16 mouse cellular contexts compared by ENCODE assay signal in the genomic region with DNA sequence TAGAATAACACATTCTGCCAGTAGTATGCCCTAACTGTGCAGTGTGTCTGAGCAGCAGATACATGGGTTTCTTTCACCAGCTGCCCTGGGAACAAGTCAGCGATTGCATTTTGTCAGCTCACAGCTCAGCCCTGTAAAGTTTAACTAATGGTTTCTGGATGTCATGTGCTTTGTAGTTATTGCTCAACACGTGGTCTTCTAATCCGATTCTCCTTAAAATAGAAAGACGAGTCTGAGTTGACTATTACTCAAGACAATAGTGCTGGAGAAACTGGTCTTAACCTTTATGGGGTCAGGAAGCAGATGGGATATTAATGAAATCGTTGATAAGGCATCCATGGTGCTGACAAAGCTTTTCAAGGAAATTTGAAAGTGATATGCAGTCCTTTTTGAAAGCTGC. TPM values are rescaled to one million over a fixed set of nuclear protein-coding genes. Genes with fewer than 3 reads are reported as not detected.
DNase-seq lines count a peak whose midpoint lies in the region; ATAC-seq and TF ChIP-seq lines count a peak whose summit lies in the region.
"Had no signal": no experiment of that assay in that cellular context is flagged by ENCODE, and none has a peak within 500 bp of the region (broad histone marks: within the 10 kb centered on the region; RNA-seq: fewer than 3 reads in every experiment).

No protein-coding gene starts in this region.

- 0 out of 2 replicates have a peak, but pooled peaks cover 2% of the 10 kb centered on the region for H3K79me2 ChIP-seq in heart, adult 2 months (replicated peaks; ENCODE audit: control insufficient read depth, insufficient read depth, low read length)
- H3K79me2 ChIP-seq in liver, adult 2 months (ENCODE audit: control insufficient read depth, insufficient read depth, low read length), result peaks cover 17% of the 10 kb centered on the region; the same call in 1 of the 2 replicates
- peaks cover 65% of the 10 kb centered on the region for H3K79me2 ChIP-seq in macrophage (ENCODE audit: inconsistent target)

- no peaks in the 10 kb centered on the region; the same call in 1 of the 2 replicates for H3K36me3 ChIP-seq in heart, adult 2 months (ENCODE audit: control insufficient read depth, insufficient read depth, low read length)
- H3K36me3 ChIP-seq in heart, embryonic 12.5 days, result no peaks in the 10 kb centered on the region
- no peaks in the 10 kb centered on the region for H3K36me3 ChIP-seq in liver, adult 2 months (ENCODE audit: control insufficient read depth, insufficient read depth, low read length)
- H3K36me3 ChIP-seq in liver, embryonic 13.5 days, result peaks cover 9% of the 10 kb centered on the region; the same call in 1 of the 2 replicates
- H3K36me3 ChIP-seq in macrophage (ENCODE audit: inconsistent target), result no peaks in the 10 kb centered on the region
- H3K36me3 ChIP-seq: hindbrain, embryonic 12.5 days had no signal

- no peak for ATAC-seq in heart, embryonic 12.5 days (ENCODE audit: insufficient number of reproducible peaks, low FRiP score)
- no peak for ATAC-seq in liver, embryonic 13.5 days (ENCODE audit: low read depth)
- ATAC-seq in megakaryocyte, adult 5-6 weeks (ENCODE audit: poor library complexity, severe bottlenecking), result no peak

- TF ChIP-seq EP300 in heart, adult 2 months (IDR thresholded peaks at IDR 0.05; ENCODE audit: insufficient read depth, low read depth, low read length), result no peak

- intact Hi-C loops in heart, adult 2 months (cut with DNase I), result no loop called here

- no peak overlapping the region for H3K9ac ChIP-seq in heart, adult 2 months (ENCODE audit: low read depth, low read length)
- H3K9ac ChIP-seq in heart, embryonic 12.5 days, result no peak overlapping the region
- no peak overlapping the region for H3K9ac ChIP-seq in liver, adult 2 months (ENCODE audit: low read depth, low read length)
- peak overlapping the region; percentile 95 for H3K9ac ChIP-seq in liver, embryonic 13.5 days
- H3K9ac ChIP-seq: hindbrain, embryonic 12.5 days had no signal

- H3K4me3 ChIP-seq in heart, adult 2 months, result no peak overlapping the region
- no peak overlapping the region for H3K4me3 ChIP-seq in heart, embryonic 12.5 days
- no peak overlapping the region for H3K4me3 ChIP-seq in liver, adult 2 months (ENCODE audit: insufficient read depth, low read depth, low read length)
- H3K4me3 ChIP-seq in liver, embryonic 13.5 days (replicated peaks), result peak overlapping the region; percentile 93; the same call in 1 of the 2 replicates
- H3K4me3 ChIP-seq in macrophage (ENCODE audit: inconsistent target), result no peak overlapping the region
- H3K4me3 ChIP-seq: hindbrain, embryonic 12.5 days had no signal

- H3K27ac ChIP-seq in heart, adult 2 months, result peak overlapping the region; percentile 6; the same call in 1 of the 2 replicates
- no peak overlapping the region for H3K27ac ChIP-seq in heart, embryonic 12.5 days (ENCODE audit: poor library complexity, severe bottlenecking)
- no peak overlapping the region for H3K27ac ChIP-seq in liver, adult 2 months (replicated peaks; ENCODE audit: insufficient read depth, low read depth, low read length)
- H3K27ac ChIP-seq in liver, embryonic 13.5 days, result peak overlapping the region; percentile 67
- H3K27ac ChIP-seq in macrophage, result peak overlapping the region; percentile 92
- H3K27ac ChIP-seq: hindbrain, embryonic 12.5 days had no signal

- TF ChIP-seq POLR2A in heart, adult 2 months (IDR thresholded peaks at IDR 0.05; ENCODE audit: insufficient read depth, low read depth, low read length), result no peak
- TF ChIP-seq POLR2A in liver, adult 2 months (IDR thresholded peaks at IDR 0.05; ENCODE audit: extremely low read depth, insufficient read depth, low read length), result no peak

- no peak overlapping the region for H3K4me2 ChIP-seq in heart, embryonic 12.5 days
- peak overlapping the region; percentile 89 for H3K4me2 ChIP-seq in liver, embryonic 13.5 days
- H3K4me2 ChIP-seq: hindbrain, embryonic 12.5 days; midbrain, embryonic 11.5 days had no signal

- DNase-seq in heart, adult 2 months, result no peak
- peak; percentile 85 for DNase-seq in liver, adult 2 months (ENCODE audit: extremely low read depth, low read depth, low spot score)
- no peak for DNase-seq in liver
- no peak for DNase-seq in liver, embryonic 13.5 days
- DNase-seq in frontal cortex, postnatal 36 days (ENCODE audit: low spot score in 2 of 2), result no peak
- DNase-seq: cerebellum, adult 9-11 months; gastrocnemius, postnatal 25 days; left cerebral cortex, postnatal 4 days; spleen, adult 18-20 months had no signal

- no peak for TF ChIP-seq CTCF in heart, adult 2 months (IDR thresholded peaks at IDR 0.05)
- no peak for TF ChIP-seq CTCF in liver, adult 2 months (IDR thresholded peaks at IDR 0.05; ENCODE audit: low read depth, low read length)

- no peaks in the 10 kb centered on the region for H3K9me3 ChIP-seq in heart, embryonic 12.5 days (replicated peaks)
- no peaks in the 10 kb centered on the region for H3K9me3 ChIP-seq in liver, embryonic 13.5 days (replicated peaks)
- H3K9me3 ChIP-seq: hindbrain, embryonic 12.5 days had no signal

- no peaks in the 10 kb centered on the region for H3K27me3 ChIP-seq in heart, adult 2 months (ENCODE audit: control insufficient read depth, insufficient read depth, low read length)
- H3K27me3 ChIP-seq in heart, embryonic 12.5 days (replicated peaks), result no peaks in the 10 kb centered on the region
- H3K27me3 ChIP-seq in liver, adult 2 months (ENCODE audit: control insufficient read depth, insufficient read depth, low read length), result no peaks in the 10 kb centered on the region
- no peaks in the 10 kb centered on the region for H3K27me3 ChIP-seq in liver, embryonic 13.5 days
- H3K27me3 ChIP-seq: CH12.LX; hindbrain, embryonic 12.5 days had no signal

- H3K4me1 ChIP-seq in heart, adult 2 months (ENCODE audit: control insufficient read depth, insufficient read depth, low read length), result peaks cover 18% of the 10 kb centered on the region
- peaks cover 7% of the 10 kb centered on the region for H3K4me1 ChIP-seq in heart, embryonic 12.5 days (replicated peaks)
- H3K4me1 ChIP-seq in liver, adult 2 months (ENCODE audit: control insufficient read depth, insufficient read depth, low read length), result peaks cover 20% of the 10 kb centered on the region
- H3K4me1 ChIP-seq in liver, embryonic 13.5 days (replicated peaks), result peaks cover 84% of the 10 kb centered on the region

- 14% methylated on average over 5 of the region's 5 CpGs for WGBS in heart, adult 2 months
- 52% methylated on average over 5 of the region's 5 CpGs for WGBS in heart, embryonic 12.5 days
- 5% methylated on average over 5 of the region's 5 CpGs for WGBS in liver, adult 2 months
- WGBS in liver, embryonic 13.5 days (ENCODE audit: insufficient replicate concordance), result 15% methylated on average over 5 of the region's 5 CpGs
- WGBS in macrophage (ENCODE audit: missing documents), result 3% methylated on average over 5 of the region's 5 CpGs

RNA-seq across cellular contexts. Expression of a gene that starts 2.6 kb away (rescaled TPM):
- total RNA-seq in heart, adult 2 months (2021), result 10 to 100 TPM; 41.1 to 51.1 TPM
- 6.5 and 13.2 TPM in 2 replicates for polyA plus RNA-seq in heart, adult 2 months (2012; rRNA removed)
- polyA plus RNA-seq in heart, embryonic 12.5 days (2016; fragmentation: Nextera tagmentation; extraction: Ambion mirVana), result 6.3 and 7.0 TPM in 2 replicates
- total RNA-seq in liver, adult 2 months (2014; rRNA removed), result 29.7 and 34.6 TPM in 2 replicates
- 4.8 and 4.9 TPM in 2 replicates for polyA plus RNA-seq in liver, adult 2 months (2012; rRNA removed)
- polyA plus RNA-seq in liver, embryonic 13.5 days (2015; fragmentation: Nextera tagmentation; extraction: Ambion mirVana), result 6.5 and 7.2 TPM in 2 replicates
- total RNA-seq in macrophage (2018; cell fraction: chromatin; rRNA removed), result 100 to 1,000 TPM in 21 of 26 experiments, 10 to 100 TPM in 5; 32.7 to 447 (median 280) TPM
- 10 to 100 TPM; 23.9 to 75.6 (median 46.1) TPM for total RNA-seq in macrophage (2018; cell fraction: cytosol; rRNA removed)
- total RNA-seq in macrophage (2018; cell fraction: nucleus; rRNA removed), result 100 to 1,000 TPM in 20 of 26 experiments, 10 to 100 TPM in 6; 32.9 to 256 (median 140) TPM
- 26.6 to 52.6 TPM (median 28.0 TPM) in 3 replicates for polyA plus RNA-seq in macrophage (2018)
- total RNA-seq in megakaryocyte, adult 5-6 weeks (2015), result 48.4 and 52.5 TPM in 2 replicates
- 69.1 and 73.0 TPM in 2 replicates for total RNA-seq in megakaryocyte, adult 5-6 weeks (2017)

RNA-seq across cellular contexts. Expression of a gene that starts 10.7 kb away (rescaled TPM):
- total RNA-seq in heart, adult 2 months (2021), result not detected
- 0.08 TPM in 1 of 2 replicates, not detected in the other for polyA plus RNA-seq in heart, adult 2 months (2012; rRNA removed)
- 0.22 and 0.28 TPM in 2 replicates for polyA plus RNA-seq in heart, embryonic 12.5 days (2016; fragmentation: Nextera tagmentation; extraction: Ambion mirVana)
- total RNA-seq in liver, adult 2 months (2014; rRNA removed), result not detected in 2 replicates
- polyA plus RNA-seq in liver, adult 2 months (2012; rRNA removed), result 0.07 TPM in 1 of 2 replicates, not detected in the other
- polyA plus RNA-seq in liver, embryonic 13.5 days (2015; fragmentation: Nextera tagmentation; extraction: Ambion mirVana), result 3.4 and 4.2 TPM in 2 replicates
- total RNA-seq in macrophage (2018; cell fraction: chromatin; rRNA removed), result not detected
- total RNA-seq in macrophage (2018; cell fraction: cytosol; rRNA removed), result not detected
- not detected for total RNA-seq in macrophage (2018; cell fraction: nucleus; rRNA removed)
- not detected in 3 replicates for polyA plus RNA-seq in macrophage (2018)
- not detected in 2 replicates for total RNA-seq in megakaryocyte, adult 5-6 weeks (2015)
- total RNA-seq in megakaryocyte, adult 5-6 weeks (2017), result not detected in 2 replicates
- total RNA-seq: left cerebral cortex, postnatal 4 days had no signal
- polyA plus RNA-seq: embryonic facial prominence, embryonic 11.5 days; hindbrain, embryonic 12.5 days; midbrain, embryonic 11.5 days had no signal

Comparison
In these comparisons a context has a peak if more than half of its experiments do, and no peak if none do; other contexts are left out.
1. H3K27ac ChIP-seq: peak in heart, adult 2 months (single experiment), liver, embryonic 13.5 days (single experiment) and macrophage (single experiment); none in heart, embryonic 12.5 days (single experiment) and liver, adult 2 months (single experiment).